In genomic region chr1:74373372-74373771, GRCm38 (mm10) we compare ENCODE assay signal across 24 mouse cellular contexts. TPM values are rescaled to one million over a fixed set of nuclear protein-coding genes. Genes with fewer than 3 reads are reported as not detected.
"Had no signal": no experiment of that assay in that cellular context is flagged by ENCODE, and none has a peak within 500 bp of the region (broad histone marks: within the 10 kb centered on the region; RNA-seq: fewer than 3 reads in every experiment).

No protein-coding gene starts in this region.

- DNase-seq: kidney, adult 18-20 months; layer of hippocampus, adult 9-11 months; left cerebral cortex, postnatal 4 days; liver, postnatal 0 days; lung, embryonic 14.5 days; midbrain, embryonic 14.5 days; right cerebral cortex, adult 18-20 months; right cerebral cortex, postnatal 25 days; spleen, adult 18-20 months; thymus, adult 18-20 months; thymus, postnatal 36 days had no signal

- H3K9ac ChIP-seq: limb, embryonic 12.5 days; limb, embryonic 15.5 days; liver, embryonic 14.5 days; liver, postnatal 0 days; lung, embryonic 14.5 days; neural tube, embryonic 12.5 days; neural tube, embryonic 15.5 days; stomach, embryonic 15.5 days had no signal

- H3K27ac ChIP-seq: kidney, postnatal 0 days; layer of hippocampus, adult 2 months; limb, embryonic 12.5 days; limb, embryonic 15.5 days; liver, embryonic 14.5 days; macrophage; neural tube, embryonic 12.5 days; neural tube, embryonic 15.5 days; stomach, embryonic 15.5 days had no signal

- H3K36me3 ChIP-seq: limb, embryonic 12.5 days; limb, embryonic 15.5 days; neural tube, embryonic 12.5 days; neural tube, embryonic 15.5 days; stomach, embryonic 15.5 days had no signal

- ATAC-seq: liver, postnatal 0 days; lung, postnatal 0 days had no signal

- H3K4me3 ChIP-seq: layer of hippocampus, adult 2 months; limb, embryonic 12.5 days; limb, embryonic 15.5 days; neural tube, embryonic 12.5 days; neural tube, embryonic 15.5 days; stomach, embryonic 15.5 days had no signal

- H3K4me2 ChIP-seq: limb, embryonic 12.5 days; limb, embryonic 15.5 days; liver, embryonic 11.5 days; lung, embryonic 14.5 days; midbrain, embryonic 11.5 days; neural tube, embryonic 12.5 days; neural tube, embryonic 15.5 days; stomach, embryonic 15.5 days had no signal

- H3K27me3 ChIP-seq: limb, embryonic 12.5 days; limb, embryonic 15.5 days; neural tube, embryonic 12.5 days; neural tube, embryonic 15.5 days; stomach, embryonic 15.5 days had no signal

- H3K9me3 ChIP-seq: limb, embryonic 12.5 days; limb, embryonic 15.5 days; neural tube, embryonic 12.5 days; neural tube, embryonic 15.5 days; stomach, embryonic 15.5 days had no signal

RNA-seq across cellular contexts. Expression of gene Catip, which starts 11.5 kb away (rescaled TPM):
- total RNA-seq: megakaryocyte-erythroid progenitor cell, adult 5-6 weeks had no signal
- polyA plus RNA-seq: liver, postnatal 0 days had no signal

RNA-seq across cellular contexts. Expression of gene Vil1, which starts 35.8 kb away (rescaled TPM):
- total RNA-seq: megakaryocyte-erythroid progenitor cell, adult 5-6 weeks had no signal
